Mouse (Mus musculus) heart, embryonic 10.5 days (tissue): ENCODE measurements around the gene Eomes. TPM values are rescaled to one million over a fixed set of nuclear protein-coding genes. Genes with fewer than 3 reads are reported as not detected.

ENCODE experiments used
- DNase-seq: peaks from one replicate; pipeline ENCODE4 v3.0.0-alpha.2; 2017; ENCODE audit warnings: low spot score
- H3K27ac ChIP-seq: fragments of 300-500 bp; sonication (generic); 2 replicates; pipeline ENCODE4 v1.5.1; 2016; ENCODE audit warnings: mild to moderate bottlenecking
- H3K27me3 ChIP-seq: fragments of 300-500 bp; sonication (generic); 2 replicates; pipeline ENCODE4 v1.6.1; 2016; ENCODE audit warnings: mild to moderate bottlenecking; ENCODE audit not compliant: poor library complexity, insufficient read depth, severe bottlenecking
- H3K36me3 ChIP-seq: fragments of 300-500 bp; sonication (generic); 2 replicates; pipeline ENCODE4 v1.6.1; 2016; ENCODE audit warnings: mild to moderate bottlenecking, moderate library complexity
- H3K4me1 ChIP-seq: fragments of 300-500 bp; sonication (generic); 2 replicates; pipeline ENCODE4 v1.6.1; 2016; ENCODE audit warnings: mild to moderate bottlenecking
- H3K4me3 ChIP-seq: fragments of 300-500 bp; sonication (generic); 2 replicates; pipeline ENCODE4 v1.5.1; 2016; ENCODE audit warnings: mild to moderate bottlenecking, moderate library complexity
- H3K9me3 ChIP-seq: fragments of 300-500 bp; sonication (generic); 2 replicates; pipeline ENCODE4 v1.6.1; 2016; ENCODE audit warnings: mild to moderate bottlenecking, moderate library complexity
- WGBS: fragments of 180-500 bp; shearing (Covaris S2); methylation state at CpG from one replicate; pipeline ENCODE4 v1.1.7; 2016; 5-methylcytosine and 5-hydroxymethylcytosine counted together
- polyA plus RNA-seq: library from polyadenylated mRNA; unstranded; fragments of >200 nt; fragmentation: Nextera tagmentation; extraction: Ambion mirVana; gene quantifications from 2 replicates; pipeline ENCODE4 v1.2.1, GENCODE M21; 2016

The Eomes gene
- polyA plus RNA-seq, 1 experiment from 2014 or later = 0.13 TPM

DNA sequence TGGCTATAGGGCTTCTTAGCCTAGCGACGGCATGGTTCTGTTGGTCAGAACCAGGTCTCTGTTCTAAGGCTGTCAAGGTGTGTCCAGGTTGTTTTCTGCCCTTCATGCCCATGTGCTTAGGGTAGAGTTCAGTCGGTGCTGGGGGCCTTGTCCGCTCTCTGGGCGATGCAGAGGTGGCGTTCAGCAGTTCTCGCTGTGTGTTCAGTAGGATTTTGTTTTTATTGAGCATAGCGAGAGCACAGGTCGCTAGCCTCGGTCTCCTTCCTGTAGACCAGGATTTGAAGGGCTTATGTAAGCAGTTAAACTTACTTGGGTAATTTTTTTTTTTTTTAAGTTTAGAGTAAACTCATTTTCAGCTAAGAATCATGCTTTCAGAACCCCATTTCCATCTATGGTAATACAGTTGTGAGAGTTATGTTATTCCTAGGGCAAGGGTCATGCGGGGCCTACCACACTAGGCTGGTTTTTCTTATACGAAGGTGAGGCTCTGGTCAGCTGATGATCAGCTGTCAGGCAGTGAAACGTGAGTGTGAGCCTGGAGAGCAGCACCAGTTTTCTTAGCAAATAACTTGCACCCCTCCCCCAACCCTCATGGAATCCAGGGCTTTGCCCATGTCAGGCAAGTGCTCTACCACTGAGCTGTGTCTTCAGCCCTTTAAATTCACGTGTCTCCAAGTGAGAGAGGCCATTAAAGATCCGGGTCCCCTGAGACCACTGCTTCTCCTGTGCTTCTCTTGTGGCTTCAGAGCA lies 33.1 kb downstream of the Eomes start:
- no peaks in the 10 kb centered on the region for H3K9me3 ChIP-seq
- peaks cover 21% of the 10 kb centered on the region for H3K36me3 ChIP-seq
- DNase-seq = no peak
- no peaks in the 10 kb centered on the region for H3K27me3 ChIP-seq
- 69% methylated on average over 15 of the region's 15 CpGs for WGBS
- peaks cover 73% of the 10 kb centered on the region for H3K4me1 ChIP-seq
- H3K27ac ChIP-seq = peak overlapping the region; percentile 76
- no peak overlapping the region for H3K4me3 ChIP-seq

DNA sequence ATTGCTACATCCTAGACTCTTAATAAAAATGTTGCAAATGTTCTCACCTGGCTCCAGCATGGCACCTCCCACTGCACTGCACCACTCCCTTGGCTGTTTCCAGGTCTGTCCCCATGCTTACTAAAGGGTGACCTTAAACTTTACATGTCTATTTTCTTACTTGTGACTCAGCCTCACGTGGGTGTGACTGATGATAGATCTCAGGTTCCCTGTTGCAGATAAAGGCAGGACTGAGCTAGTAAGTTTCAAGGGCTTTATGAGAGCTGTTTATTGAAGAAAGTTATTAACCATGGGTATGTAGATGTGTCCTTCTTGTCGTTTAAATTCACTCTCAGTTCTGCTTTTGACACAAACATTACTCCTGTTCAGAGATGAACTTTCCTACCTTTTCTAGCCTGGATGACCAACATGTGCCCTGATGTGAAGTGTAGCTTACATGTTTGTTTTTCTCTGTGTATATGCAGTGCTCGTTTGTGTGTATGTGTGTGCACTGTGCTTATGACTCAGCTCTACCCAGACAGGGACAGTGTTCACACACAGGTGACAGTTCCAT lies 34.7 kb downstream of the Eomes start:
- peak overlapping the region; percentile 2; the same call in 1 of the 2 replicates for H3K27ac ChIP-seq
- whole genome bisulfite sequencing = 51% methylated on average over 3 of the region's 3 CpGs
- no peaks in the 10 kb centered on the region for H3K9me3 ChIP-seq
- no peaks in the 10 kb centered on the region for H3K27me3 ChIP-seq
- no peak overlapping the region for H3K4me3 ChIP-seq
- no peak for DNase-seq
- H3K4me1 ChIP-seq = peaks cover 72% of the 10 kb centered on the region
- H3K36me3 ChIP-seq = peaks cover 21% of the 10 kb centered on the region

DNA sequence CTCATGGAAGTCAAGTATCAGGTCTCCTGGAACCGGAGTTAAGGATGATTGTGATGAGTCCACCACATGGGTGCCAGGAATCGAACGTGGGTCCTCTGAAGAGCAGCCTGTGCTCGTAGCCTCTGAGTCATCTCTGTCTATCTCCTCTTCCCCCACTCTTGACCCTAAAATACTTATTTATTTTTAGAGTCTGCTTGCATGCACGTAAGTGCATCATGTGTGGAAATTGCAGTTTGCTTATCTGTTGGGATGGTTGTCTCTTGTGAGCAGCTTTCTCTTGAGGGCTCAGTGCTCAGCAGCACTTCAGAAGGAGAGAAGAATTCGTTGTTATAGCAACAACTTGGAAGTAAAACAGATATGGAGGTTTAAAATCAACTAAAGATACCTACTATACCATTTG lies 37.5 kb downstream of the Eomes start:
- H3K4me1 ChIP-seq = peaks cover 71% of the 10 kb centered on the region

DNA sequence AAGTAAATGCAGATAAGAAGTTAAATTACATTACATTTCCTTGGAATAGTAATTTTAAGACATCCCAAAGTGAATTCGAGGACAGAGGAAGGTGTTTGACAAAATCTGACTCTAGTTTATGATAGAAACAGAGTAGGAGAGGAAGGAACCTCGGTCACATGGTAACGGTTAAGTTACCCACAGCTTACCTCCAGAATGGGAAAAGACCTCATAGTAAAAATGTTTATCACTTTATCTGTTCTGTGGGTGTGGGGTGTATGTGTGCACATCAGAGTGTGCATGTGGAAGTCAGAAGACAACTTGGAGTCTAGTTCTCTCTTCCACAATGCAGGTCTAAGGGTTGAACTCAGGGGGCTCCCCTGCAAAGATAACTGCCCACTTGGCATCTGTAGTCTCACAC lies 38.1 kb downstream of the Eomes start:
- Histone ChIP-seq H3K4me3 (no peak overlapping the region), H3K9me3 (no peaks in the 10 kb centered on the region), H3K36me3 (peaks cover 16% of the 10 kb centered on the region), H3K27me3 (no peaks in the 10 kb centered on the region), H3K4me1 (peaks cover 71% of the 10 kb centered on the region), H3K27ac (no peak overlapping the region)
- 93% methylated on average over 3 of the region's 3 CpGs for WGBS
- DNase-seq = no peak

More for the DNA sequence above, 37.5 kb downstream of the Eomes start:
- H3K9me3 ChIP-seq = no peaks in the 10 kb centered on the region
- H3K27me3 ChIP-seq = no peaks in the 10 kb centered on the region
- no peak overlapping the region for H3K27ac ChIP-seq
- 60% methylated on average over 6 of the region's 6 CpGs for WGBS
- H3K36me3 ChIP-seq = peaks cover 21% of the 10 kb centered on the region
- no peak for DNase-seq
- no peak overlapping the region for H3K4me3 ChIP-seq

- no peaks in the 10 kb centered on the region for H3K27me3 ChIP-seq
- H3K4me1 ChIP-seq = peaks cover 63% of the 10 kb centered on the region
- peaks cover 17% of the 10 kb centered on the region for H3K36me3 ChIP-seq
- H3K4me3 ChIP-seq = no peak overlapping the region
- DNase-seq = peak; percentile 61
- H3K9me3 ChIP-seq = no peaks in the 10 kb centered on the region
- no peak overlapping the region for H3K27ac ChIP-seq
- 82% methylated on average over 8 of the region's 8 CpGs for WGBS
Measured at GRCm38 (mm10) chr9:118517619-118518018, 39.6 kb downstream of the Eomes start.

DNA sequence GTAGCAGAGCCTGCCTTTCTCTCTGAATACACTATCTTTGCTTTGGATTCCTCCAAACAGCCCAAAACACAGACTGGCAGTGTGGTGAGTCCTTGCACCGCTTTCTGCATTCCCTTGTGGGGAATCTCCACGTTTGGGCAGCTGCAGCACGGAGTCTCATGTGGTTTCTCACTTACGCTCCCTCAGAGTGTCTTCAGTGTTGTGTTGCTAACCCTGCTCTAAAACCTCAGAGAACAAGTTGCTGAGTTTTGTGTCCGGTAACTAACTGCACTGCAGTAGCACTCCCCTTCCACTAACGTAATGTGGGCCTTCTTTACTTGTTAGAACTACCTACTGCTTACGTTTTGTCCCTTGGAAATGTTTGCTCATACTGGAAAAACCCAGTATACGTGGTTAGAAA lies 41.1 kb downstream of the Eomes start:
- peak overlapping the region; percentile 72 for H3K27ac ChIP-seq
- 50% methylated on average over 8 of the region's 8 CpGs for WGBS

GRCm38 (mm10) chr9:118520011-118520410 lies 42.0 kb downstream of the Eomes start:
- no peak for DNase-seq
- Histone ChIP-seq H3K36me3 (peaks cover 24% of the 10 kb centered on the region), H3K4me3 (no peak overlapping the region), H3K27me3 (no peaks in the 10 kb centered on the region), H3K27ac (peak overlapping the region; percentile 67; the same call in 1 of the 2 replicates), H3K4me1 (peaks cover 66% of the 10 kb centered on the region), H3K9me3 (no peaks in the 10 kb centered on the region)
- WGBS = 36% methylated on average over 8 of the region's 8 CpGs

More for the DNA sequence above, 41.1 kb downstream of the Eomes start:
- Histone ChIP-seq H3K4me3 (no peak overlapping the region), H3K9me3 (no peaks in the 10 kb centered on the region), H3K36me3 (peaks cover 26% of the 10 kb centered on the region), H3K27me3 (no peaks in the 10 kb centered on the region), H3K4me1 (peaks cover 65% of the 10 kb centered on the region)
- no peak for DNase-seq

DNA sequence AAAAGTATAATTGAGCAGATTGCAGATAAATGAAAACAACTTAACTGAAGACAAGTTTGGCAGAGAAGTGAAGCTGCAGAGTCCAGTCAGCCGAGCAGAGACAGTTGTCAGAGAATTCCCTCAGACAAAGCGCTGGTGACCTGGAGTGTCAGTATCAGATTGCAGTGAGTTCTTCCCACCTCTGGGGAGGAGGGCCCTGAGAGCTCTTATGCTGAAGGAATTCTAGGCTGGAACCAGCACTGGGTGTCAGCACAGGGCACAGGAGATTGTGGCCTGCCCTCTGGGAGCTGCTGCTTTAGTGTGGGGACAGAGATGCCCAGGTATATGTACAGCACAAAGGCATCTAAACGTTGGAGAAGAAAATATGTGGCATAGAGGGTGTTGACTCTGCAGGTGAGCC lies 42.8 kb downstream of the Eomes start:
- no peaks in the 10 kb centered on the region for H3K9me3 ChIP-seq
- peak overlapping the region; percentile 23; the same call in 1 of the 2 replicates for H3K27ac ChIP-seq
- no peaks in the 10 kb centered on the region for H3K27me3 ChIP-seq
- peaks cover 61% of the 10 kb centered on the region for H3K4me1 ChIP-seq
- DNase-seq = no peak
- H3K4me3 ChIP-seq = no peak overlapping the region
- 13% methylated on average over 3 of the region's 3 CpGs for WGBS
- H3K36me3 ChIP-seq = peaks cover 27% of the 10 kb centered on the region

DNA sequence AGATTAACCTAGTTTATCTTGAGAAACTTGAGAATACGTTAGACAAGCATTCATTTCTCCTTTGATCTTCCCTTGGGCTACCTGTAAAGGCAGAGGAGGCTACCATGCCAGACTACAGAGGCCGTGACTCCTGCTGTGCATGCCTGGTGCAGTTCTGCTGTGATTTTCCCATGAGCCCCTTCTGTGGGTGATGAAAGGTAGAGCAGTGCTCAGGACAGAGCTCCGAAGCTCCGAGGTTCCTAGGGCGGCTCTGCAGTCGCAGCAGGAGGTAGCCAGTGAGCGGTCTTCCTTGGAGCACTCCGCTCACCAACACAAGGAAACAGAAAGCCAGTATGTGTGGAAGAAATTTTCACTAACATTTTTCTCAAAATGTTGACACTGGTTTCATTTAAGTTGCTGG lies 43.6 kb downstream of the Eomes start:
- peaks cover 35% of the 10 kb centered on the region for H3K36me3 ChIP-seq
- H3K4me3 ChIP-seq = no peak overlapping the region
- H3K9me3 ChIP-seq = no peaks in the 10 kb centered on the region
- H3K4me1 ChIP-seq = peaks cover 54% of the 10 kb centered on the region
- DNase-seq = no peak
- no peaks in the 10 kb centered on the region for H3K27me3 ChIP-seq
- 46% methylated on average over 8 of the region's 8 CpGs for WGBS
- H3K27ac ChIP-seq = no peak overlapping the region

- H3K27me3 ChIP-seq = no peaks in the 10 kb centered on the region
- H3K4me1 ChIP-seq = peaks cover 39% of the 10 kb centered on the region
- no peak for DNase-seq
- H3K4me3 ChIP-seq = no peak overlapping the region
- no peaks in the 10 kb centered on the region for H3K9me3 ChIP-seq
- peaks cover 54% of the 10 kb centered on the region for H3K36me3 ChIP-seq
- 74% methylated on average over 11 of the region's 11 CpGs for WGBS
- H3K27ac ChIP-seq = peak overlapping the region; percentile 77
Measured at GRCm38 (mm10) chr9:118523738-118524137, 45.7 kb downstream of the Eomes start.

DNA sequence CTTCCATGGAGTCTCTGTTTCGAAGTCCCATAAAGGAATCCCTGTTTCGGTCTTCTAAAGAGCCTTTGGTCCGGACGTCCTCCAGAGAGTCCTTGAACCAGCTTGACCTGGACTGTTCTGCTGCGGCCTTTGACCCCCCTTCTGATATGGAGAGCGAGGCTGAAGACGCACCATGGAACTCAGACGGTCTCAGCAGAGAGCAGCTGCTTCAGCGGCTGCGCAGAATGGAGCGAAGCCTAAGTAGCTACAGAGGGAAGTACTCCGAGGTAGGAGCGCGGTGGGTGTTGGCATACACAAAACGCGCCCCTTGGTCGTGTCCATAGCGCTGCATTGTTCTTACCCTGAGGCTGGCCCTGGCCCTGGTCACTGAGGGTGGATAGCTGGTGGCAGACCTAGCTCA lies 49.0 kb downstream of the Eomes start:
- Histone ChIP-seq H3K4me1 (peaks cover 12% of the 10 kb centered on the region), H3K9me3 (no peaks in the 10 kb centered on the region), H3K36me3 (peaks cover 80% of the 10 kb centered on the region), H3K4me3 (no peak overlapping the region), H3K27me3 (no peaks in the 10 kb centered on the region), H3K27ac (no peak overlapping the region)
- WGBS = 84% methylated on average over 18 of the region's 18 CpGs
- peak; percentile 67 for DNase-seq

- peak; percentile 70 for DNase-seq
- Histone ChIP-seq H3K27ac (no peak overlapping the region), H3K4me1 (0 out of 2 replicates have a peak, but pooled peaks cover 3% of the 10 kb centered on the region), H3K36me3 (peaks cover 88% of the 10 kb centered on the region), H3K9me3 (no peaks in the 10 kb centered on the region), H3K4me3 (no peak overlapping the region), H3K27me3 (no peaks in the 10 kb centered on the region)
- WGBS = 75% methylated on average over 3 of the region's 3 CpGs
Measured at GRCm38 (mm10) chr9:118529783-118530182, 51.8 kb downstream of the Eomes start.

DNA sequence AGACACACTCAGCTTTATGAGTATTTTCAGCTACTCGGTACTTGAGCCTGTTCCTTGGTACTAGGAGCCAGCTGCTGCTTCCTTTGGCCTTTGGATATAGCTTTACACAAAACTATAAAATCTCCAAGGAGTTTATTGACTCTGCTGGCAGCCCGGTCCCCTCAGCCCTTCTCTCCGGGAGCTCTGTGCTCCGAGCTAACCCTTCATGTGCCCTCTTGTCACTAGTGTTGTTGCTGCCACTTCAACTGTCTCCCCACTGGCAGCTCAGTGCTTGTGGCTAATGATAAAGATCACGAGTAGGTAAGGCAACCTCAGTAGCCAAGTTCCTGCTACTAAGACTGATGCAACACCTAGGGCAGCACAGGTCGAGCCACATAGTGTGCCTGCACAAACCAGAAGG lies 52.7 kb downstream of the Eomes start:
- Histone ChIP-seq H3K4me3 (no peak overlapping the region), H3K36me3 (peaks cover 88% of the 10 kb centered on the region), H3K4me1 (no peaks in the 10 kb centered on the region), H3K27me3 (no peaks in the 10 kb centered on the region), H3K27ac (no peak overlapping the region), H3K9me3 (no peaks in the 10 kb centered on the region)
- DNase-seq = peak; percentile 45
- 86% methylated on average over 6 of the region's 6 CpGs for WGBS
